Comparison of ENCODE assay signal across 16 mouse cellular contexts in genomic region chr19:17166288-17166687, GRCm38 (mm10).
DNase-seq lines count a peak whose midpoint lies in the region; ATAC-seq and TF ChIP-seq lines count a peak whose summit lies in the region.
"Had no signal": no experiment of that assay in that cellular context is flagged by ENCODE, and none has a peak within 500 bp of the region (broad histone marks: within the 10 kb centered on the region; RNA-seq: fewer than 3 reads in every experiment).

No protein-coding gene starts in this region.

- no peak overlapping the region for H3K4me3 ChIP-seq in kidney, adult 2 months (ENCODE audit: insufficient read depth, low read depth, low read length)
- no peak overlapping the region for H3K4me3 ChIP-seq in kidney, embryonic 15.5 days (replicated peaks)
- H3K4me3 ChIP-seq in macrophage (ENCODE audit: inconsistent target): no peak overlapping the region
- H3K4me3 ChIP-seq in hindbrain, embryonic 16.5 days (ENCODE audit: low read length): no peak overlapping the region
- H3K4me3 ChIP-seq in midbrain, embryonic 15.5 days: no peak overlapping the region
- H3K4me3 ChIP-seq: heart, embryonic 13.5 days had no signal

- WGBS in kidney, adult 2 months: 71% methylated on average over 7 of the region's 7 CpGs
- 79% methylated on average over 7 of the region's 7 CpGs for WGBS in kidney, embryonic 15.5 days
- 6% methylated on average over 7 of the region's 7 CpGs for WGBS in macrophage (ENCODE audit: missing documents)
- 86% methylated on average over 7 of the region's 7 CpGs for WGBS in hindbrain, embryonic 16.5 days
- 89% methylated on average over 7 of the region's 7 CpGs for WGBS in midbrain, embryonic 15.5 days

- no peaks in the 10 kb centered on the region for H3K9me3 ChIP-seq in kidney, embryonic 15.5 days (replicated peaks)
- no peaks in the 10 kb centered on the region for H3K9me3 ChIP-seq in hindbrain, embryonic 16.5 days (ENCODE audit: control insufficient read depth, low read length)
- no peaks in the 10 kb centered on the region for H3K9me3 ChIP-seq in midbrain, embryonic 15.5 days
- H3K9me3 ChIP-seq: heart, embryonic 13.5 days had no signal

- ATAC-seq in kidney, embryonic 15.5 days (replicated peaks; ENCODE audit: low FRiP score): no peak
- no peak for ATAC-seq in hindbrain, embryonic 16.5 days
- ATAC-seq in midbrain, embryonic 15.5 days (replicated peaks): no peak
- ATAC-seq: CD4-positive, CD25-positive, alpha-beta regulatory T cell, adult 4 months; intestine, postnatal 0 days had no signal

- no peaks in the 10 kb centered on the region for H3K4me1 ChIP-seq in kidney, adult 2 months (ENCODE audit: control insufficient read depth, insufficient read depth, low read length)
- H3K4me1 ChIP-seq in kidney, embryonic 15.5 days: peaks cover 7% of the 10 kb centered on the region
- H3K4me1 ChIP-seq in hindbrain, embryonic 16.5 days (ENCODE audit: control insufficient read depth, insufficient read depth, low read depth, low read length): no peaks in the 10 kb centered on the region
- no peaks in the 10 kb centered on the region for H3K4me1 ChIP-seq in midbrain, embryonic 15.5 days

- H3K27me3 ChIP-seq in kidney, adult 2 months (replicated peaks; ENCODE audit: control insufficient read depth, insufficient read depth, low read length): no peaks in the 10 kb centered on the region
- H3K27me3 ChIP-seq in kidney, embryonic 15.5 days: no peaks in the 10 kb centered on the region
- no peaks in the 10 kb centered on the region for H3K27me3 ChIP-seq in splenic B cell, adult 2 months (ENCODE audit: control insufficient read depth, insufficient read depth, low read length, poor library complexity, severe bottlenecking)
- H3K27me3 ChIP-seq in hindbrain, embryonic 16.5 days (replicated peaks; ENCODE audit: control insufficient read depth, insufficient read depth, low read length): no peaks in the 10 kb centered on the region
- no peaks in the 10 kb centered on the region for H3K27me3 ChIP-seq in midbrain, embryonic 15.5 days (replicated peaks)
- H3K27me3 ChIP-seq: heart, embryonic 13.5 days had no signal

- no peaks in the 10 kb centered on the region for H3K79me2 ChIP-seq in macrophage (ENCODE audit: inconsistent target)

- DNase-seq in kidney, adult 2 months: peak; percentile 16
- peak; percentile 8 for DNase-seq in urinary bladder, postnatal 14 days (ENCODE audit: low spot score)
- DNase-seq in urinary bladder, postnatal 4 days (ENCODE audit: low spot score in 2 of 2): no peak
- peak; percentile 68 for DNase-seq in splenic B cell, adult 2 months (ENCODE audit: low read depth, low spot score)
- DNase-seq: cerebellum, postnatal 14 days; lung, embryonic 14.5 days; midbrain, embryonic 14.5 days; right cerebral cortex, adult 18-20 months; thymus, adult 2 months had no signal

- no peak for TF ChIP-seq POLR2A in kidney, adult 2 months (IDR thresholded peaks at IDR 0.05; ENCODE audit: low read depth, low read length)

- no peak for TF ChIP-seq CTCF in kidney, adult 2 months (conservative IDR thresholded peaks at IDR 0.05; ENCODE audit: insufficient read depth, insufficient read length, low read depth, low read length)

- H3K36me3 ChIP-seq in kidney, adult 2 months (ENCODE audit: control insufficient read depth, insufficient read depth, low read length): no peaks in the 10 kb centered on the region
- no peaks in the 10 kb centered on the region for H3K36me3 ChIP-seq in kidney, embryonic 15.5 days
- H3K36me3 ChIP-seq in macrophage (ENCODE audit: inconsistent target): no peaks in the 10 kb centered on the region
- no peaks in the 10 kb centered on the region for H3K36me3 ChIP-seq in splenic B cell, adult 2 months (ENCODE audit: control insufficient read depth, insufficient read depth, low read length, poor library complexity, severe bottlenecking)
- no peaks in the 10 kb centered on the region for H3K36me3 ChIP-seq in hindbrain, embryonic 16.5 days (ENCODE audit: control insufficient read depth, insufficient read depth, low read length)
- no peaks in the 10 kb centered on the region for H3K36me3 ChIP-seq in midbrain, embryonic 15.5 days (replicated peaks)
- H3K36me3 ChIP-seq: heart, embryonic 13.5 days had no signal

- no peak overlapping the region for H3K4me2 ChIP-seq in kidney, embryonic 15.5 days
- H3K4me2 ChIP-seq in hindbrain, embryonic 16.5 days (ENCODE audit: low read length): no peak overlapping the region
- no peak overlapping the region for H3K4me2 ChIP-seq in midbrain, embryonic 15.5 days
- H3K4me2 ChIP-seq: heart, embryonic 13.5 days; lung, embryonic 14.5 days had no signal

- H3K27ac ChIP-seq in kidney, adult 2 months (ENCODE audit: insufficient read depth, low read depth, low read length): no peak overlapping the region
- no peak overlapping the region for H3K27ac ChIP-seq in kidney, embryonic 15.5 days
- peak overlapping the region; percentile 96 for H3K27ac ChIP-seq in macrophage
- H3K27ac ChIP-seq in hindbrain, embryonic 16.5 days (ENCODE audit: low read depth, low read length): no peak overlapping the region
- no peak overlapping the region for H3K27ac ChIP-seq in midbrain, embryonic 15.5 days
- H3K27ac ChIP-seq: heart, embryonic 13.5 days had no signal

- no peak overlapping the region for H3K9ac ChIP-seq in kidney, embryonic 15.5 days
- no peak overlapping the region for H3K9ac ChIP-seq in hindbrain, embryonic 16.5 days (ENCODE audit: low read depth, low read length)
- H3K9ac ChIP-seq in midbrain, embryonic 15.5 days: no peak overlapping the region
- H3K9ac ChIP-seq: heart, embryonic 13.5 days; lung, embryonic 14.5 days had no signal

Comparison
In these comparisons a context has a peak if more than half of its experiments do, and no peak if none do; other contexts are left out.
1. DNase-seq: peak in kidney, adult 2 months (single experiment), urinary bladder, postnatal 14 days (single experiment) and splenic B cell, adult 2 months (single experiment); none in urinary bladder, postnatal 4 days (0 of 2).